Mouse (Mus musculus): ENCODE measurements around the gene Timm22. TPM values are rescaled to one million over a fixed set of nuclear protein-coding genes. Genes with fewer than 3 reads are reported as not detected.
A peak's percentile ranks its signal among the peaks of the same experiment; 100 is the strongest.

Gene Timm22
- polyA plus RNA-seq, 1 experiment from 2014 or later, result 91.9 TPM

GRCm38 (mm10) chr11:76446251-76446650, 39.5 kb downstream of the Timm22 start:
- peaks cover 50% of the 10 kb centered on the region for H3K4me1 ChIP-seq (replicated peaks)

GRCm38 (mm10) chr11:76449520-76450201, 42.9 kb downstream of the Timm22 start:
- Histone ChIP-seq H3K9me3 (no peaks in the 10 kb centered on the region), H3K36me3 (peaks cover 35% of the 10 kb centered on the region), H3K9ac (peak overlapping the region; percentile 17; the same call in 1 of the 2 replicates), H3K4me3 (no peak overlapping the region), H3K4me1 (replicated peaks) (peaks cover 42% of the 10 kb centered on the region), H3K27ac (replicated peaks) (peak overlapping the region; percentile 84), H3K4me2 (peak overlapping the region; percentile 7; the same call in 1 of the 2 replicates), H3K27me3 (no peaks in the 10 kb centered on the region)
- WGBS, result 13% methylated on average over 15 of the region's 15 CpGs
- peak; percentile 77 for ATAC-seq (ENCODE audit: low FRiP score, low read depth)

More at GRCm38 (mm10) chr11:76446251-76446650, 39.5 kb downstream of the Timm22 start:
- peaks cover 14% of the 10 kb centered on the region for H3K36me3 ChIP-seq
- H3K27me3 ChIP-seq, result no peaks in the 10 kb centered on the region
- no peak overlapping the region for H3K9ac ChIP-seq
- H3K4me2 ChIP-seq, result no peak overlapping the region
- no peaks in the 10 kb centered on the region for H3K9me3 ChIP-seq
- H3K27ac ChIP-seq (replicated peaks), result no peak overlapping the region
- ATAC-seq (ENCODE audit: low FRiP score, low read depth), result no peak
- 4% methylated on average over 10 of the region's 10 CpGs for WGBS
- H3K4me3 ChIP-seq, result no peak overlapping the region

- H3K27me3 ChIP-seq, result no peaks in the 10 kb centered on the region
- H3K9me3 ChIP-seq, result no peaks in the 10 kb centered on the region
- H3K36me3 ChIP-seq, result peaks cover 40% of the 10 kb centered on the region
- WGBS, result 8% methylated on average over 3 of the region's 3 CpGs
- peak; percentile 58 for ATAC-seq (ENCODE audit: low FRiP score, low read depth)
- H3K27ac ChIP-seq (replicated peaks), result peak overlapping the region; percentile 84
- no peak overlapping the region for H3K4me3 ChIP-seq
- peaks cover 42% of the 10 kb centered on the region for H3K4me1 ChIP-seq (replicated peaks)
- H3K9ac ChIP-seq, result peak overlapping the region; percentile 17; the same call in 1 of the 2 replicates
- H3K4me2 ChIP-seq, result peak overlapping the region; percentile 7; the same call in 1 of the 2 replicates
These were observed 43.4 kb downstream of the Timm22 start for GRCm38 (mm10) chr11:76450202-76450561.

GRCm38 (mm10) chr11:76454492-76454891, 47.7 kb downstream of the Timm22 start:
- Histone ChIP-seq H3K27me3 (no peaks in the 10 kb centered on the region), H3K4me1 (replicated peaks) (peaks cover 24% of the 10 kb centered on the region), H3K9ac (no peak overlapping the region), H3K4me2 (no peak overlapping the region), H3K9me3 (no peaks in the 10 kb centered on the region), H3K4me3 (no peak overlapping the region), H3K36me3 (peaks cover 57% of the 10 kb centered on the region), H3K27ac (replicated peaks) (no peak overlapping the region)
- no peak for ATAC-seq (ENCODE audit: low FRiP score, low read depth)
- WGBS, result 57% methylated on average over 5 of the region's 5 CpGs

GRCm38 (mm10) chr11:76456233-76456632, 49.5 kb downstream of the Timm22 start:
- ATAC-seq (ENCODE audit: low FRiP score, low read depth), result peak; percentile 67
- 20% methylated on average over 6 of the region's 6 CpGs for WGBS
- H3K4me3 ChIP-seq, result no peak overlapping the region
- peaks cover 9% of the 10 kb centered on the region for H3K4me1 ChIP-seq (replicated peaks)
- no peak overlapping the region for H3K27ac ChIP-seq (replicated peaks)
- peaks cover 69% of the 10 kb centered on the region for H3K36me3 ChIP-seq
- H3K4me2 ChIP-seq, result no peak overlapping the region
- no peak overlapping the region for H3K9ac ChIP-seq
- H3K9me3 ChIP-seq, result no peaks in the 10 kb centered on the region
- H3K27me3 ChIP-seq, result no peaks in the 10 kb centered on the region

- Histone ChIP-seq H3K27me3 (no peaks in the 10 kb centered on the region), H3K27ac (replicated peaks) (no peak overlapping the region), H3K4me3 (no peak overlapping the region), H3K36me3 (peaks cover 68% of the 10 kb centered on the region), H3K4me2 (no peak overlapping the region), H3K4me1 (replicated peaks) (peaks cover 13% of the 10 kb centered on the region), H3K9ac (no peak overlapping the region), H3K9me3 (no peaks in the 10 kb centered on the region)
- ATAC-seq (ENCODE audit: low FRiP score, low read depth), result 0 out of 2 replicates have a peak, but pooled peaks have one; percentile 14
- 55% methylated on average over 10 of the region's 10 CpGs for WGBS
These were observed 50.1 kb downstream of the Timm22 start for GRCm38 (mm10) chr11:76456897-76457296.

GRCm38 (mm10) chr11:76458730-76459129, 52.0 kb downstream of the Timm22 start:
- Histone ChIP-seq H3K27me3 (no peaks in the 10 kb centered on the region), H3K4me2 (no peak overlapping the region), H3K9me3 (no peaks in the 10 kb centered on the region), H3K36me3 (peaks cover 69% of the 10 kb centered on the region), H3K27ac (replicated peaks) (no peak overlapping the region), H3K4me1 (replicated peaks) (peaks cover 20% of the 10 kb centered on the region), H3K4me3 (no peak overlapping the region), H3K9ac (no peak overlapping the region)
- ATAC-seq (ENCODE audit: low FRiP score, low read depth), result no peak
- WGBS, result 85% methylated on average over 9 of the region's 9 CpGs

- H3K4me1 ChIP-seq (replicated peaks), result peaks cover 28% of the 10 kb centered on the region
- no peak overlapping the region for H3K9ac ChIP-seq
- no peak for ATAC-seq (ENCODE audit: low FRiP score, low read depth)
- no peak overlapping the region for H3K4me2 ChIP-seq
- WGBS, result 66% methylated on average over 3 of the region's 3 CpGs
- peaks cover 62% of the 10 kb centered on the region for H3K36me3 ChIP-seq
- no peaks in the 10 kb centered on the region for H3K27me3 ChIP-seq
- no peak overlapping the region for H3K4me3 ChIP-seq
- no peak overlapping the region for H3K27ac ChIP-seq (replicated peaks)
- no peaks in the 10 kb centered on the region for H3K9me3 ChIP-seq
These were observed 52.7 kb downstream of the Timm22 start for GRCm38 (mm10) chr11:76459489-76459888.

- H3K4me3 ChIP-seq, result no peak overlapping the region
- WGBS, result 60% methylated on average over 6 of the region's 6 CpGs
- H3K9me3 ChIP-seq, result no peaks in the 10 kb centered on the region
- no peaks in the 10 kb centered on the region for H3K27me3 ChIP-seq
- H3K4me1 ChIP-seq (replicated peaks), result peaks cover 42% of the 10 kb centered on the region
- peaks cover 45% of the 10 kb centered on the region for H3K36me3 ChIP-seq
- H3K4me2 ChIP-seq, result no peak overlapping the region
- no peak for ATAC-seq (ENCODE audit: low FRiP score, low read depth)
- no peak overlapping the region for H3K9ac ChIP-seq
- no peak overlapping the region for H3K27ac ChIP-seq (replicated peaks)
These were observed 54.4 kb downstream of the Timm22 start for GRCm38 (mm10) chr11:76461201-76461600.

- Histone ChIP-seq H3K36me3 (peaks cover 44% of the 10 kb centered on the region), H3K27me3 (no peaks in the 10 kb centered on the region), H3K9ac (no peak overlapping the region), H3K9me3 (no peaks in the 10 kb centered on the region), H3K4me3 (no peak overlapping the region), H3K27ac (replicated peaks) (0 out of 2 replicates have a peak overlapping the region, but pooled peaks have one; percentile 3), H3K4me1 (replicated peaks) (peaks cover 43% of the 10 kb centered on the region), H3K4me2 (no peak overlapping the region)
- 74% methylated on average over 5 of the region's 5 CpGs for WGBS
- no peak for ATAC-seq (ENCODE audit: low FRiP score, low read depth)
These were observed 54.9 kb downstream of the Timm22 start for GRCm38 (mm10) chr11:76461696-76462095.

- WGBS, result 92% methylated on average over 4 of the region's 4 CpGs
- H3K36me3 ChIP-seq, result peaks cover 26% of the 10 kb centered on the region
- no peaks in the 10 kb centered on the region for H3K27me3 ChIP-seq
- H3K4me1 ChIP-seq (replicated peaks), result peaks cover 76% of the 10 kb centered on the region
- peak overlapping the region; percentile 60 for H3K4me2 ChIP-seq
- H3K9me3 ChIP-seq, result no peaks in the 10 kb centered on the region
- ATAC-seq (ENCODE audit: low FRiP score, low read depth), result no peak
- no peak overlapping the region for H3K9ac ChIP-seq
- H3K27ac ChIP-seq (replicated peaks), result no peak overlapping the region; the same call in 1 of the 2 replicates
- no peak overlapping the region for H3K4me3 ChIP-seq
These were observed 59.1 kb downstream of the Timm22 start for GRCm38 (mm10) chr11:76465879-76466278.

Measured in hindbrain, embryonic 15.5 days (tissue).